Mouse (Mus musculus) heart, adult 2 months (tissue): Measurements from ENCODE around the gene Olfr1396.

Experiments used
- CTCF ChIP-seq: fragments of 200-600 bp; IDR thresholded peaks from 2 replicates; pipeline ENCODE4 v1.8.1; 2022; ENCODE audit warnings: antibody characterized with exemption, mild to moderate bottlenecking, moderate library complexity
- POLR2A ChIP-seq: fragments of 200-500 bp; IDR thresholded peaks from 2 replicates; pipeline ENCODE4 v1.6.1; 2011; ENCODE audit warnings: mild to moderate bottlenecking, low read depth, low read length, control low read depth; ENCODE audit not compliant: insufficient read depth

- TF ChIP-seq POLR2A (peak; percentile 47; the same call in 1 of the 2 replicates), CTCF (no peak)
Measured at GRCm38 (mm10) chr11:49119635-49120034, 5.0 kb upstream of the Olfr1396 start.
